Mouse (Mus musculus): ENCODE measurements at regions not wholly inside any gene's neighbourhood (a gene's known extent, or its start where the extent isn't known, plus 50 kb on each side); places are given as distances from the start of the nearest gene placed in this dataset.

GRCm38 (mm10) chr15:62659096-62659495, 1185.9 kb downstream of the Gsdmc2 start:
- no peak for TF ChIP-seq POLR2A (IDR thresholded peaks at IDR 0.05; ENCODE audit: low read depth, low read length)
- no peak for TF ChIP-seq CTCF (IDR thresholded peaks at IDR 0.05; ENCODE audit: extremely low read depth, insufficient read depth, insufficient read length, insufficient replicate concordance)

Measured in spleen, adult 2 months (tissue).